Mouse (Mus musculus) liver, postnatal 0 days (tissue): ENCODE measurements around the gene Sdsl.

ENCODE experiments used
- CTCF ChIP-seq: sonication (generic); IDR thresholded peaks from 2 replicates; pipeline ENCODE4 v1.5.1; 2016; ENCODE audit warnings: antibody characterized with exemption, low read depth
- EP300 ChIP-seq: IDR thresholded peaks from 2 replicates; pipeline ENCODE4 v1.6.1; 2016; ENCODE audit warnings: antibody characterized with exemption, low read depth, mild to moderate bottlenecking

- TF ChIP-seq CTCF: no peak
- TF ChIP-seq EP300: no peak
Measured at GRCm38 (mm10) chr5:120432486-120433015, 40.1 kb downstream of the Sdsl start.
